Mouse (Mus musculus) bone marrow, adult 2 months (tissue): ENCODE measurements at regions not wholly inside any gene's neighbourhood (a gene's known extent, or its start where the extent isn't known, plus 50 kb on each side); places are given as distances from the start of the nearest gene placed in this dataset.
"Not testable (repeated sequence)": the region's sequence is repeated elsewhere in the genome, so short reads cannot be mapped to it uniquely, and the experiment has no call there.

Experiments
- H3K27ac ChIP-seq: fragments of 200-500 bp; 2 replicates; pipeline ENCODE4 v1.5.1; 2012; ENCODE audit warnings: low read depth, mild to moderate bottlenecking, control low read depth, inconsistent platforms, low read length; ENCODE audit not compliant: control insufficient read depth, poor library complexity, insufficient read depth
- H3K4me1 ChIP-seq: fragments of 200-500 bp; 2 replicates; pipeline ENCODE4 v1.6.1; 2011; ENCODE audit warnings: low read length; ENCODE audit not compliant: control insufficient read depth, insufficient read depth
- H3K4me3 ChIP-seq: fragments of 200-500 bp; replicated peaks from 2 replicates; pipeline ENCODE3; 2011; ENCODE audit warnings: mild to moderate bottlenecking, low read depth, low read length, control low read depth; ENCODE audit not compliant: control insufficient read depth
- CTCF ChIP-seq: fragments of 200-500 bp; IDR thresholded peaks from 2 replicates; pipeline ENCODE4 v1.5.1; 2011; ENCODE audit warnings: low read length, control low read depth; ENCODE audit not compliant: control insufficient read depth, insufficient read depth
- POLR2A ChIP-seq: fragments of 200-500 bp; IDR thresholded peaks from 2 replicates; pipeline ENCODE4 v1.6.1; 2011; ENCODE audit warnings: low read depth, mild to moderate bottlenecking, control low read depth, low read length, borderline replicate concordance; ENCODE audit not compliant: control insufficient read depth
- WGBS: fragments of 180-500 bp; shearing (Covaris S2); methylation state at CpG from one replicate; pipeline ENCODE4 v1.1.7; 2018; 5-methylcytosine and 5-hydroxymethylcytosine counted together

- Histone ChIP-seq H3K4me3 (no peak overlapping the region), H3K27ac (no peak overlapping the region), H3K4me1 (no peaks in the 10 kb centered on the region)
- no peak for TF ChIP-seq CTCF
- no peak for TF ChIP-seq POLR2A
- WGBS, result 68% methylated on average over 5 of the region's 5 CpGs
Measured at GRCm38 (mm10) chr4:105718080-105718479, 71.6 kb upstream of the Gm12728 start.

DNA sequence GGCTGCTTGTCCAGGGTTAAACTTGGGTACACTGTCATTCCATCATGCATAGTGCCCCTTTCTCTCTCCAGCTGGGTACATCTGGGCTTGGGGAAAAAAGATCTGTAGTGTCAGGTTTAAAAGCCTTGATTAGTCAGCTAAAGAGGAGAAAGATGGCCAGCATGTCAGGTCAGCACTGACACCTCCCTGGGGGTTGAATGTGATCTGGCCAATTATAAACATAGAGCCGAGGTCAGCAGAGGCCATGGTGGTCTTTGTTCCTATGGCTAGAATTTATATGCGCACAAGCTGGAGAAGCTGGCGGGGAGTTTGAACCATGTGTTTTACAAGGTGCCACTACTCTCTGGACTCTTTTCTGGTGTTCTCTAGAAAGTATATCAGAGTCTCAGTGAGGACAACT is 61.0 kb upstream of the Gm12728 start:
- no peak overlapping the region for H3K27ac ChIP-seq
- H3K4me1 ChIP-seq, result no peaks in the 10 kb centered on the region
- TF ChIP-seq POLR2A (no peak), CTCF (no peak)
- 86% methylated on average over 3 of the region's 3 CpGs for WGBS
- H3K4me3 ChIP-seq, result no peak overlapping the region

DNA sequence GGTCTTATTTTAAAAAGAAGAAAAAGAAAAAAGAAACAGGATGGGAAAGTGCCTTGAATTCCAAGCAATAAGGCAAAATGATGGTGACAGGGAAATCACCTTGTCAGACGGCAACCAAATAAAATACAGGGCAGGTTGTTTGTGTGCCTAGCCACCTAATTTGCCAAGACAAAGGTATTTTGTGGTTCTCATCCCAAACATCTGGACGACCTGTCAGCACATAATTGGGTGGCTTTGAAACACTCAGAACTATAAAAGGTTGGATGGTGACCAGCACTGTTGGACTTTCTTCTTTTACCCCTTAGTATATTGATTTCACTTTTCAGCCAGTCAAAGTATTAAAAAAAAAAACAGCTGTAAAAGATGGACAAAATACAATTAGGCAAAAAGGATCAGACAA is 58.8 kb upstream of the Gm12728 start:
- no peak for TF ChIP-seq CTCF
- no peak for TF ChIP-seq POLR2A
- WGBS, result 65% methylated on average over 2 of the region's 2 CpGs
- no peak overlapping the region for H3K4me3 ChIP-seq

GRCm38 (mm10) chr4:105735116-105735515 is 54.6 kb upstream of the Gm12728 start:
- H3K27ac ChIP-seq, H3K4me3 ChIP-seq, H3K4me1 ChIP-seq: not testable (repeated sequence)
- WGBS, result 83% methylated on average over 8 of the region's 9 CpGs

More for the DNA sequence above, 58.8 kb upstream of the Gm12728 start:
- no peaks in the 10 kb centered on the region for H3K4me1 ChIP-seq
- H3K27ac ChIP-seq, result no peak overlapping the region
